18 mouse cellular contexts compared by ENCODE assay signal in the genomic region with DNA sequence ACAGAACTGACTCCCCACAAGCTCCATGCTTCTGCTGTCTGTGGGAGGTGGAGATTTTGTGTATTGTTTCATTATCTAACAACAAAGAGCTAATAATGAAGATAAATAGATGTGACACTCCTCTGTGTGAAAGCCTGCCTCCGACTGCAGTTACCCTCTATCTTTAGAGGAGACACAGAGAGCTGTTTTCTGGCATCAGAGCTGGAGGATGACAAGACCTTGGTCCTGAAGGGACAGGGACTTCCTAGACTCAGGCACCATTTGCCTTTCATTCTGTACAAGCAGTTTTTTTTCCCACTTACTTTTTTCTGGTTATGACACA. TPM values are rescaled to one million over a fixed set of nuclear protein-coding genes. Genes with fewer than 3 reads are reported as not detected.
DNase-seq lines count a peak whose midpoint lies in the region; ATAC-seq lines count a peak whose summit lies in the region.
"Had no signal": no experiment of that assay in that cellular context is flagged by ENCODE, and none has a peak within 500 bp of the region (broad histone marks: within the 10 kb centered on the region; RNA-seq: fewer than 3 reads in every experiment).

No protein-coding gene starts in this region.

- no peak overlapping the region for H3K9ac ChIP-seq in forebrain, embryonic 13.5 days
- H3K9ac ChIP-seq in forebrain, embryonic 11.5 days (ENCODE audit: low read length): no peak overlapping the region
- H3K9ac ChIP-seq in kidney, embryonic 14.5 days (ENCODE audit: low read depth, low read length): no peak overlapping the region
- H3K9ac ChIP-seq: limb, embryonic 12.5 days; liver, embryonic 13.5 days; lung, embryonic 15.5 days had no signal

- H3K4me1 ChIP-seq in forebrain, embryonic 13.5 days: peaks cover 13% of the 10 kb centered on the region
- 0 out of 2 replicates have a peak, but pooled peaks cover 1% of the 10 kb centered on the region for H3K4me1 ChIP-seq in forebrain, embryonic 11.5 days (replicated peaks; ENCODE audit: control insufficient read depth, insufficient read depth, low read length)
- H3K4me1 ChIP-seq in hindbrain, embryonic 10.5 days (replicated peaks): peaks cover 27% of the 10 kb centered on the region
- H3K4me1 ChIP-seq in kidney, embryonic 14.5 days (ENCODE audit: control insufficient read depth, insufficient read depth, low read length): peaks cover 5% of the 10 kb centered on the region; the same call in 1 of the 2 replicates
- H3K4me1 ChIP-seq: limb, embryonic 12.5 days; liver, embryonic 13.5 days; lung, embryonic 15.5 days had no signal

- no peak overlapping the region for H3K4me2 ChIP-seq in forebrain, embryonic 13.5 days
- no peak overlapping the region for H3K4me2 ChIP-seq in forebrain, embryonic 11.5 days (ENCODE audit: low read depth, low read length, severe bottlenecking)
- H3K4me2 ChIP-seq in kidney, embryonic 14.5 days (replicated peaks; ENCODE audit: low read depth, low read length): no peak overlapping the region
- H3K4me2 ChIP-seq: limb, embryonic 12.5 days; liver, embryonic 13.5 days; lung, embryonic 15.5 days had no signal

- H3K4me3 ChIP-seq in forebrain, embryonic 13.5 days: no peak overlapping the region
- H3K4me3 ChIP-seq in forebrain, embryonic 11.5 days (ENCODE audit: low read depth, low read length): no peak overlapping the region
- no peak overlapping the region for H3K4me3 ChIP-seq in hindbrain, embryonic 10.5 days
- H3K4me3 ChIP-seq in kidney, embryonic 14.5 days (ENCODE audit: low read length): no peak overlapping the region
- H3K4me3 ChIP-seq: limb, embryonic 12.5 days; liver, embryonic 13.5 days; lung, embryonic 15.5 days had no signal

- peaks cover 27% of the 10 kb centered on the region for H3K36me3 ChIP-seq in forebrain, embryonic 13.5 days (ENCODE audit: poor library complexity, severe bottlenecking)
- no peaks in the 10 kb centered on the region for H3K36me3 ChIP-seq in forebrain, embryonic 11.5 days (ENCODE audit: control insufficient read depth, insufficient read depth, low read length)
- H3K36me3 ChIP-seq in hindbrain, embryonic 10.5 days: peaks cover 17% of the 10 kb centered on the region
- H3K36me3 ChIP-seq in kidney, embryonic 14.5 days (ENCODE audit: control insufficient read depth, insufficient read depth, low read length): no peaks in the 10 kb centered on the region
- H3K36me3 ChIP-seq: limb, embryonic 12.5 days; liver, embryonic 13.5 days; lung, embryonic 15.5 days had no signal

- no peaks in the 10 kb centered on the region for H3K9me3 ChIP-seq in forebrain, embryonic 13.5 days (replicated peaks)
- no peaks in the 10 kb centered on the region for H3K9me3 ChIP-seq in forebrain, embryonic 11.5 days (ENCODE audit: control insufficient read depth, low read length)
- no peaks in the 10 kb centered on the region for H3K9me3 ChIP-seq in hindbrain, embryonic 10.5 days
- H3K9me3 ChIP-seq in kidney, embryonic 14.5 days (ENCODE audit: control insufficient read depth, low read length): no peaks in the 10 kb centered on the region
- H3K9me3 ChIP-seq: limb, embryonic 12.5 days; lung, embryonic 15.5 days had no signal

- H3K27me3 ChIP-seq in forebrain, embryonic 13.5 days: no peaks in the 10 kb centered on the region
- H3K27me3 ChIP-seq in forebrain, embryonic 11.5 days (ENCODE audit: control insufficient read depth, insufficient read depth, low read length): no peaks in the 10 kb centered on the region
- no peaks in the 10 kb centered on the region for H3K27me3 ChIP-seq in hindbrain, embryonic 10.5 days (ENCODE audit: insufficient read depth, poor library complexity, severe bottlenecking)
- H3K27me3 ChIP-seq in kidney, embryonic 14.5 days (ENCODE audit: control insufficient read depth, insufficient read depth, low read length): no peaks in the 10 kb centered on the region
- H3K27me3 ChIP-seq: limb, embryonic 12.5 days; liver, embryonic 13.5 days; lung, embryonic 15.5 days had no signal

- no peak for ATAC-seq in forebrain, embryonic 13.5 days
- ATAC-seq in forebrain, embryonic 11.5 days (replicated peaks; ENCODE audit: low FRiP score): no peak
- ATAC-seq in kidney, embryonic 14.5 days (ENCODE audit: low FRiP score, low TSS enrichment): no peak

- H3K27ac ChIP-seq in forebrain, embryonic 13.5 days: peak overlapping the region; percentile 27; the same call in 1 of the 2 replicates
- no peak overlapping the region for H3K27ac ChIP-seq in forebrain, embryonic 11.5 days (ENCODE audit: low read depth, low read length)
- H3K27ac ChIP-seq in hindbrain, embryonic 10.5 days: peak overlapping the region; percentile 70
- H3K27ac ChIP-seq in kidney, embryonic 14.5 days (ENCODE audit: low read depth, low read length): no peak overlapping the region
- H3K27ac ChIP-seq: limb, embryonic 12.5 days; liver, embryonic 13.5 days; lung, embryonic 15.5 days had no signal

- intact Hi-C loops in heart, postnatal 25 days (cut with DNase I): no loop called here

- no peak for DNase-seq in forebrain, embryonic 11.5 days (ENCODE audit: low spot score)
- DNase-seq in Muller cell, postnatal 12 days (ENCODE audit: inconsistent ontology term): peak; percentile 9
- no peak for DNase-seq in hindbrain, embryonic 10.5 days (ENCODE audit: low spot score)
- DNase-seq in mesoderm, embryonic 11.5 days (ENCODE audit: low read depth, low spot score): peak; percentile 25
- no peak for DNase-seq in heart, postnatal 25 days (ENCODE audit: low spot score)
- no peak for DNase-seq in frontal cortex, postnatal 36 days (ENCODE audit: low spot score in 2 of 2)
- DNase-seq: adrenal gland, postnatal 25 days; B cell, adult 2 months; gastrocnemius, postnatal 14 days; kidney, adult 9 months; liver, embryonic 13.5 days; right cerebral cortex, postnatal 25 days; thymus, postnatal 25 days had no signal

- WGBS in forebrain, embryonic 13.5 days: 15% methylated on average over 1 of the region's 1 CpGs
- 33% methylated on average over 1 of the region's 1 CpGs for WGBS in forebrain, embryonic 11.5 days
- WGBS in hindbrain, embryonic 10.5 days: 17% methylated on average over 1 of the region's 1 CpGs
- 10% methylated on average over 1 of the region's 1 CpGs for WGBS in kidney, embryonic 14.5 days

RNA-seq across cellular contexts. Expression of gene Apba2, which starts 20.9 kb away (rescaled TPM):
- polyA plus RNA-seq in forebrain, embryonic 13.5 days (2015; fragmentation: Nextera tagmentation; extraction: Ambion mirVana): 115 and 132 TPM in 2 replicates
- 67.6 and 77.0 TPM in 2 replicates for polyA plus RNA-seq in forebrain, embryonic 11.5 days (2014; fragmentation: Nextera tagmentation; extraction: Ambion mirVana)
- 59.1 and 88.9 TPM in 2 replicates for polyA plus RNA-seq in hindbrain, embryonic 10.5 days (2016; fragmentation: Nextera tagmentation; extraction: Ambion mirVana)
- polyA plus RNA-seq in kidney, embryonic 14.5 days (2014; fragmentation: Nextera tagmentation; extraction: Ambion mirVana): 2.6 and 2.8 TPM in 2 replicates
- total RNA-seq in heart, postnatal 25 days (2021): under 1 TPM; 0.44 to 0.87 TPM
- total RNA-seq: adrenal gland, postnatal 25 days; megakaryocyte progenitor cell, adult 5-6 weeks had no signal

Comparison
In these comparisons a context has a peak if more than half of its experiments do, and no peak if none do; other contexts are left out.
1. H3K27ac ChIP-seq: peak in forebrain, embryonic 13.5 days (single experiment) and hindbrain, embryonic 10.5 days (single experiment); none in forebrain, embryonic 11.5 days (single experiment) and kidney, embryonic 14.5 days (single experiment).
2. DNase-seq: peak in Muller cell, postnatal 12 days (single experiment) and mesoderm, embryonic 11.5 days (single experiment); none in forebrain, embryonic 11.5 days (single experiment), hindbrain, embryonic 10.5 days (single experiment), heart, postnatal 25 days (single experiment) and frontal cortex, postnatal 36 days (0 of 2).
3. RNA of gene Apba2, which starts 20.9 kb away (polyA plus RNA-seq): 115 to 132 TPM in forebrain, embryonic 13.5 days, 59.1 to 88.9 TPM in hindbrain, embryonic 10.5 days and 67.6 to 77.0 TPM in forebrain, embryonic 11.5 days; 2.6 to 2.8 TPM in kidney, embryonic 14.5 days; every median in the first group is over 10 times any median in the second.